Mouse (Mus musculus): ENCODE results near the gene Lrrd1. TPM values are rescaled to one million over a fixed set of nuclear protein-coding genes. Genes with fewer than 3 reads are reported as not detected.
"Not testable (repeated sequence)": the region's sequence is repeated elsewhere in the genome, so short reads cannot be mapped to it uniquely, and the experiment has no call there.

Gene Lrrd1
- polyA plus RNA-seq, 1 experiment from 2014 or later = 0.11 TPM

GRCm38 (mm10) chr5:3872348-3872747 lies 27.4 kb downstream of the Lrrd1 start:
- H3K4me2 ChIP-seq = no peak overlapping the region
- ATAC-seq (ENCODE audit: insufficient number of reproducible peaks, insufficient read depth, low FRiP score, low TSS enrichment, low read depth) = no peak
- no peaks in the 10 kb centered on the region for H3K27me3 ChIP-seq
- 38% methylated on average over 1 of the region's 1 CpGs for WGBS
- H3K9ac ChIP-seq = no peak overlapping the region
- H3K4me1 ChIP-seq = no peaks in the 10 kb centered on the region
- no peak overlapping the region for H3K27ac ChIP-seq
- H3K9me3 ChIP-seq = no peaks in the 10 kb centered on the region
- no peak overlapping the region for H3K4me3 ChIP-seq
- H3K36me3 ChIP-seq = no peaks in the 10 kb centered on the region

GRCm38 (mm10) chr5:3873485-3873884 lies 28.5 kb downstream of the Lrrd1 start:
- WGBS = 85% methylated on average over 3 of the region's 3 CpGs
- Histone ChIP-seq H3K9me3 (no peaks in the 10 kb centered on the region), H3K27me3 (no peaks in the 10 kb centered on the region), H3K4me3 (no peak overlapping the region), H3K4me2 (no peak overlapping the region), H3K9ac (no peak overlapping the region), H3K36me3 (no peaks in the 10 kb centered on the region), H3K4me1 (no peaks in the 10 kb centered on the region), H3K27ac (no peak overlapping the region)
- no peak for ATAC-seq (ENCODE audit: insufficient number of reproducible peaks, insufficient read depth, low FRiP score, low TSS enrichment, low read depth)

GRCm38 (mm10) chr5:3886862-3887261 lies 41.9 kb downstream of the Lrrd1 start:
- H3K9me3 ChIP-seq; H3K36me3 ChIP-seq; ATAC-seq (ENCODE audit: insufficient number of reproducible peaks, insufficient read depth, low FRiP score, low TSS enrichment, low read depth); H3K9ac ChIP-seq; H3K4me2 ChIP-seq; H3K4me1 ChIP-seq; H3K4me3 ChIP-seq; H3K27me3 ChIP-seq; H3K27ac ChIP-seq: not testable (repeated sequence)
- WGBS = 88% methylated on average over 7 of the region's 7 CpGs

- Histone ChIP-seq H3K27me3 (no peaks in the 10 kb centered on the region), H3K36me3 (0 out of 2 replicates have a peak, but pooled peaks cover 3% of the 10 kb centered on the region), H3K4me1 (0 out of 2 replicates have a peak, but pooled peaks cover 3% of the 10 kb centered on the region), H3K27ac (no peak overlapping the region), H3K4me2 (no peak overlapping the region), H3K9ac (no peak overlapping the region), H3K4me3 (no peak overlapping the region), H3K9me3 (no peaks in the 10 kb centered on the region)
- ATAC-seq (ENCODE audit: insufficient number of reproducible peaks, insufficient read depth, low FRiP score, low TSS enrichment, low read depth) = no peak
Measured at GRCm38 (mm10) chr5:3889201-3889600, 44.2 kb downstream of the Lrrd1 start.

- H3K27me3 ChIP-seq, H3K4me1 ChIP-seq, H3K27ac ChIP-seq, H3K9me3 ChIP-seq, H3K36me3 ChIP-seq: not testable (repeated sequence)
- Histone ChIP-seq H3K4me3 (peak within 1 kb of the TSS; percentile 45), H3K4me2 (peak within 1 kb of the TSS; percentile 62), H3K9ac (peak within 1 kb of the TSS; percentile 57)
- 2% methylated on average over 10 of the region's 47 CpGs for WGBS
- ATAC-seq (ENCODE audit: insufficient number of reproducible peaks, insufficient read depth, low FRiP score, low TSS enrichment, low read depth) = peak; percentile 97
Measured at GRCm38 (mm10) chr5:3893459-3894293, 48.7 kb downstream of the Lrrd1 start, which contains the start of gene Mterf1a. TSS of gene Mterf1a (minus strand) at chr5:3893933.

- not testable (repeated sequence) for H3K27ac ChIP-seq; H3K36me3 ChIP-seq; H3K4me1 ChIP-seq; ATAC-seq (ENCODE audit: insufficient number of reproducible peaks, insufficient read depth, low FRiP score, low TSS enrichment, low read depth); H3K9me3 ChIP-seq; H3K4me2 ChIP-seq; H3K27me3 ChIP-seq; H3K9ac ChIP-seq
- WGBS = 96% methylated on average over 4 of the region's 4 CpGs
- H3K4me3 ChIP-seq = peak overlapping the region; percentile 32
Measured at GRCm38 (mm10) chr5:3894294-3894619, 49.3 kb downstream of the Lrrd1 start.

- H3K27me3 ChIP-seq = no peaks in the 10 kb centered on the region
- H3K4me2 ChIP-seq = no peak overlapping the region
- H3K9ac ChIP-seq = no peak overlapping the region
- no peaks in the 10 kb centered on the region for H3K36me3 ChIP-seq
- no peak for ATAC-seq (ENCODE audit: insufficient number of reproducible peaks, insufficient read depth, low FRiP score, low TSS enrichment, low read depth)
- H3K4me1 ChIP-seq = no peaks in the 10 kb centered on the region
- no peak overlapping the region for H3K27ac ChIP-seq
- WGBS = 56% methylated on average over 2 of the region's 2 CpGs
- no peak overlapping the region for H3K4me3 ChIP-seq
- no peaks in the 10 kb centered on the region for H3K9me3 ChIP-seq
Measured at GRCm38 (mm10) chr5:3905471-3905870, 60.5 kb downstream of the Lrrd1 start.

Other genes starting within 250 kb of the Lrrd1 start
- gene Pex1, start 249.1 kb upstream of the Lrrd1 start, polyA plus RNA-seq (2015; fragmentation: Nextera tagmentation; extraction: Ambion mirVana) = 22.9 and 24.2 TPM in 2 replicates
- 14.4 and 18.1 TPM in 2 replicates for gene Rbm48, start 248.6 kb upstream of the Lrrd1 start, polyA plus RNA-seq (2015; fragmentation: Nextera tagmentation; extraction: Ambion mirVana)
- not detected in 2 replicates for gene Tmbim7, start 194.0 kb upstream of the Lrrd1 start, polyA plus RNA-seq (2015; fragmentation: Nextera tagmentation; extraction: Ambion mirVana)
- gene Gatad1, start 188.0 kb upstream of the Lrrd1 start, polyA plus RNA-seq (2015; fragmentation: Nextera tagmentation; extraction: Ambion mirVana) = 59.4 and 68.3 TPM in 2 replicates
- gene Ankib1, start 42.2 kb upstream of the Lrrd1 start, polyA plus RNA-seq (2015; fragmentation: Nextera tagmentation; extraction: Ambion mirVana) = 13.4 and 14.4 TPM in 2 replicates
- 58.7 and 65.7 TPM in 2 replicates for gene Krit1, start 42.0 kb upstream of the Lrrd1 start, polyA plus RNA-seq (2015; fragmentation: Nextera tagmentation; extraction: Ambion mirVana)
- gene Mterf1a, start 48.8 kb downstream of the Lrrd1 start, polyA plus RNA-seq (2015; fragmentation: Nextera tagmentation; extraction: Ambion mirVana) = 10.1 and 10.5 TPM in 2 replicates
- gene Akap9, start 82.9 kb downstream of the Lrrd1 start, polyA plus RNA-seq (2015; fragmentation: Nextera tagmentation; extraction: Ambion mirVana) = 167 and 170 TPM in 2 replicates

All from embryonic facial prominence, embryonic 13.5 days (tissue).